Mouse (Mus musculus) heart, embryonic 15.5 days (tissue): ENCODE measurements around the gene Srsf9. TPM values are rescaled to one million over a fixed set of nuclear protein-coding genes. Genes with fewer than 3 reads are reported as not detected.

Experiments
- ATAC-seq: fragments of 200-750 bp; cut with Nextera tagmentation; replicated peaks from 2 replicates; pipeline ENCODE4 v1.8.0; 2017; ENCODE audit warnings: low read depth, moderate TSS enrichment; ENCODE audit not compliant: insufficient number of reproducible peaks, insufficient read depth, low FRiP score
- H3K27ac ChIP-seq: fragments of 300-500 bp; sonication (generic); 2 replicates; pipeline ENCODE4 v1.5.1; 2015; ENCODE audit warnings: mild to moderate bottlenecking, inconsistent platforms
- H3K27me3 ChIP-seq: fragments of 300-500 bp; sonication (generic); 2 replicates; pipeline ENCODE4 v1.6.1; 2015; ENCODE audit warnings: inconsistent platforms
- H3K36me3 ChIP-seq: fragments of 300-500 bp; sonication (generic); 2 replicates; pipeline ENCODE4 v1.6.1; 2015; ENCODE audit warnings: mild to moderate bottlenecking, inconsistent platforms
- H3K4me1 ChIP-seq: fragments of 300-500 bp; sonication (generic); replicated peaks from 2 replicates; pipeline ENCODE4 v1.6.1; 2015; ENCODE audit warnings: inconsistent platforms
- H3K4me2 ChIP-seq: fragments of 300-500 bp; sonication (generic); 2 replicates; pipeline ENCODE4 v1.6.1; 2015; ENCODE audit warnings: inconsistent platforms, mild to moderate bottlenecking, moderate library complexity
- H3K4me3 ChIP-seq: fragments of 300-500 bp; sonication (generic); 2 replicates; pipeline ENCODE4 v1.5.1; 2015; ENCODE audit warnings: mild to moderate bottlenecking, inconsistent platforms
- H3K9ac ChIP-seq: fragments of 300-500 bp; sonication (generic); 2 replicates; pipeline ENCODE4 v1.6.1; 2015; ENCODE audit warnings: mild to moderate bottlenecking, inconsistent platforms
- H3K9me3 ChIP-seq: fragments of 300-500 bp; sonication (generic); replicated peaks from 2 replicates; pipeline ENCODE4 v1.6.1; 2016; ENCODE audit warnings: inconsistent platforms
- WGBS: fragments of 180-500 bp; shearing (Covaris S2); methylation state at CpG from one replicate; pipeline ENCODE4 v1.1.7; 2015; ENCODE audit warnings: mixed read lengths; 5-methylcytosine and 5-hydroxymethylcytosine counted together
- polyA plus RNA-seq: library from polyadenylated mRNA; unstranded; fragments of >200 nt; fragmentation: Nextera tagmentation; extraction: Ambion mirVana; gene quantifications from 2 replicates; pipeline ENCODE4 v1.2.1, GENCODE M21; 2015

The Srsf9 gene
- polyA plus RNA-seq, 1 experiment from 2014 or later: 99.0 TPM

DNA sequence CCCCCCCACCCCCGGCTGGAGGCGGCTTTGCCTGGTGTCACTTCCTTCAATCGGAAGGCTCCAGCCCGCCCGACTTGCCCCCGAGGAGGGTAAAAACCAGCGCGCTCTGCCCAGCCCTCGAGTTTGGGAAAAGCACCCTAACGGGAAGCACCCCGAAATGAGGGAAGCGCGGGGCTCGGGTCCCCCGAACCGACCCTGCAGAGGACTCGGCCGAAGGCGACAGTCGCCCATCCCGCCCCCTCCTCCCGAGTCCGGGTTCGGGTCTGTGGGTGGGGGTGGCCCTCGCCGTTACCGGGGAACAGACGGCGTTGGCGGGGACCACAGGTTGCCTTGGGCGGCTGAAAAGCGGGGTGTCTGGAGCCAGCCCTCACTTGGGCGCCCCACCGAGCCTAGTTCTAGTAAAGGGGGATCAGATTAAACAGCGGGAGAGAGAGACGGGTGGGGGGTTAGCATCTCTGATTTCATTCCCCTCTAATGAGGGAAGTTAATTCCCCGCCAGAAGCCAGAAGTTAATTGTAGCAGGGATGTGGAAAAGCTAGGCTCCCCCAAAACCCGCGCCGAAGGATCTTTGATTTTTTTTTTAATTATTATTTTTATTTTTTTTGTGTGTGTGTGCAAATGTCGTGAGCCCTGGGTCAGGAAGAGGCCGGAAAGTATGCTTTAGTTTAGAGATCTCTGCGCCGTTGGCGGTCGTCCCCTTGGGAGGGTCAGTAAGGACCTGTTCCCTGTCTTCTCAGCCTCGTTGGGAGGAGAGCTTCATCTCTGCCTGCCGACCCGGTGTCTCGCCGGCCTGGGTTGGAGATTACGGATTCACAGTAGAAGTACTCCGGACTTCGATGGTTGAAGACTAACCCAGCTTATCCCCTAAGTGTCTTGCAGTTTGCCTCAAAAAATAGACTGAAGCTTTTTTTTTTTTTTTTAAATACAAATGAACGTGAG is 902 bp downstream of the Srsf9 start:
- Histone ChIP-seq H3K9ac (peak overlapping the region; percentile 96), H3K27me3 (no peaks in the 10 kb centered on the region), H3K27ac (peak overlapping the region; percentile 87), H3K4me1 (peaks cover 36% of the 10 kb centered on the region), H3K9me3 (no peaks in the 10 kb centered on the region), H3K4me3 (peak overlapping the region; percentile 95), H3K36me3 (peaks cover 25% of the 10 kb centered on the region), H3K4me2 (peak overlapping the region; percentile 81)
- peak; percentile 3; the same call in 1 of the 2 replicates for ATAC-seq
- 1% methylated on average over 53 of the region's 55 CpGs for WGBS

DNA sequence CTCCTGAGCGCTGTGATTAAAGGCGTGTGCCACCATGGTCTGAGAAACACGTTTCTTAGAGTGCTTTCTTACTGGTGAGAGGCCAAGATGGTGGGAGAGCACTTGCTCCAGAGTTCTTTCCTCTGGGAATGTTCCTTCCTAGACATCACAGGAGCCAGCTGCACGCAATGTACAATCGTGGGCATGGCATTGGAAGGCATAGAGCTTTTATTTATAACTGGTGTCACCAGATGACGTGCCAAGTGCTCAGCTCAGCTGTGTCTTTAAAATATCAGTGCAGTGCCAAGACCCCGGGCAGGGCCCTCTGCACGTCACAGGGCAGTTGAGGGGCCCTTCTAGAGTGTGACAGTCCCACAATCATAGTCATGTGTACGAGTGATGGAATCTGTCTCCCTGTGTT is 4.0 kb downstream of the Srsf9 start:
- ATAC-seq: no peak; the same call in 1 of the 2 replicates
- Histone ChIP-seq H3K9ac (no peak overlapping the region), H3K27me3 (no peaks in the 10 kb centered on the region), H3K9me3 (no peaks in the 10 kb centered on the region), H3K4me2 (peak overlapping the region; percentile 16; the same call in 1 of the 2 replicates), H3K4me3 (no peak overlapping the region), H3K4me1 (peaks cover 35% of the 10 kb centered on the region), H3K27ac (peak overlapping the region; percentile 77), H3K36me3 (peaks cover 55% of the 10 kb centered on the region)
- WGBS: 63% methylated on average over 9 of the region's 9 CpGs

DNA sequence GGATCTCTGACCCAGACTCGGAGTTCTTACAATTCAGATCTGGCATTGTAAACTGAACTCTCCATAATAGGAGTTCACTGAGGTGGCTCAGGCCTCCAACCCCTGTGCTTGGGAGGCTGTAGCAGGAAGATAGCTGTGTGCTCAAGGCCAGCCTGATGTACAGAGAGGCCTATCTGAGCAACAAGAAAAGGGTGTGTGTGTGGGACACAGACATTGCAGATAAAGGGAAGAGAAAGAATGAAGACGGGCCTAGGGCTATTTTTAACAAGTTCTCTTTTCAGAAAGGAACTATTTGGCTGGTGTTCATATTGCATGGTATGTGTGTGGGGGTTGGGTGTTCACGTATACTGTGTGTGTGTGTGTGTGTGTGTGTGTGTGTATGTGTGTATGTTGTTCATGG is 6.6 kb downstream of the Srsf9 start:
- H3K27ac ChIP-seq: peak overlapping the region; percentile 31
- H3K27me3 ChIP-seq: no peaks in the 10 kb centered on the region
- peaks cover 29% of the 10 kb centered on the region for H3K4me1 ChIP-seq
- no peak overlapping the region for H3K9ac ChIP-seq
- no peak overlapping the region for H3K4me3 ChIP-seq
- no peak overlapping the region for H3K4me2 ChIP-seq
- H3K9me3 ChIP-seq: no peaks in the 10 kb centered on the region
- 48% methylated on average over 3 of the region's 3 CpGs for WGBS
- ATAC-seq: 0 out of 2 replicates have a peak, but pooled peaks have one; percentile 19
- peaks cover 60% of the 10 kb centered on the region for H3K36me3 ChIP-seq

DNA sequence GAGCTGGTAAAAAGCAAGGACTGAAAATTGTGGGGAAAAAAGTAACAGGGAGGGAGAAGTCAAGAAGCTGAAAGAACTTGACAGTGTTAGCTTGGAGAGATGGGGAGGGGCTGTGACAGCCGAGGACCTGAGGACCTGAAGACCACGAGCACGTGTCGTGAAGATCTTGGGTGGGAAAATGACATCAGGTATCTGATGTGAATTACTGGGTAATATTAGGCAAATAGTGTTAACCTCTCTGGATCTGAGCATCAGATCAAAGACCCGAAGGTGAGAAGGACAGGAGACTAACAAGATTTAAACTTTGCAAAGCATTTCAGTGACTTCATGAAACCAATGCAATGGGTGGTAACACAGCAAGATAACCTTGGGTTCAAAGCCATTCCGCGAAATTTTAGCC is 13.0 kb downstream of the Srsf9 start:
- peak overlapping the region; percentile 90 for H3K4me3 ChIP-seq

DNA sequence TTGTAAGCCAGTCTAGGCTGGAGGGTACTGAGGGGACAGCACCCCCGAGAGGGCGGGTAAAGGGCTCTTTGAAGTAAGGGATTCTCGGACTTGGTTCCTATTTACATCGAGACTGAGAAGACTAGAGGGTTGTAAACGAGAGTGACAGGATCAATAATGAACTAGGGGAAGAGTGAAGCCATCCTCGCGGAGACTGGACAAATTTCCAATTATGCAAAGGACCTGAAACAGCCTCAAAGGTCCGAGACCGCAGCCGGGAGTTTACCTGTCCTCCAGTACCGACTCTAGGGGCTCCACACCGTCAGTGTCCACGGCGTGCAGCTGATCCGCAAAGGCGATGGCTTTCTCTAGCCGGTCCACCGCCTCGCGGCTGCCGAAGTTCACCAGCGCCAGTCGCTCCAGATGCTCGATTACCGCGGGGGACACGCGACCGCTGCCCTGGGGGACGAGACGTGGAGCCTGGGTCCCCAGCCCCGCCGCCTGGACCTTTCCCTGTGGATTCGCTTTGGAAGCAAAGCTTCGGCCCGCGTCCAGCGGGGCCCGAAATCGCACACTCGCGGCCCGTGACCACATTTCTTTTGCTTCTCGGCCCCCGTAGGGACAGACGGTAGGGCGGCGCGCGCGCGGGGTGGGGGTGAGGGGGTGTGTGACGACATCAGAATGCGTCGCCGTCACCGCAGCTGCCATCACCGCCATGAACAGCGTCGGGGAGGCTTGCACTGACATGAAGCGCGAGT is 13.8 kb downstream of the Srsf9 start, which contains the start of the genes Gatc and Triap1:
Gene Gatc (minus strand): TSS at position 602 of the 737 bp plus-strand sequence.
Gene Triap1 (plus strand): TSS at position 649 of the 737 bp plus-strand sequence.
- peaks cover 43% of the 10 kb centered on the region for H3K36me3 ChIP-seq
- peak within 1 kb of the TSS; percentile 86 for H3K4me2 ChIP-seq

More for the DNA sequence above, 13.0 kb downstream of the Srsf9 start:
- no peak for ATAC-seq
- H3K27ac ChIP-seq: no peak overlapping the region
- peaks cover 43% of the 10 kb centered on the region for H3K36me3 ChIP-seq
- no peaks in the 10 kb centered on the region for H3K9me3 ChIP-seq
- H3K4me1 ChIP-seq: peaks cover 28% of the 10 kb centered on the region
- no peaks in the 10 kb centered on the region for H3K27me3 ChIP-seq
- 0 out of 2 replicates have a peak overlapping the region, but pooled peaks have one; percentile 89 for H3K9ac ChIP-seq
- H3K4me2 ChIP-seq: peak overlapping the region; percentile 86
- WGBS: 21% methylated on average over 7 of the region's 7 CpGs

DNA sequence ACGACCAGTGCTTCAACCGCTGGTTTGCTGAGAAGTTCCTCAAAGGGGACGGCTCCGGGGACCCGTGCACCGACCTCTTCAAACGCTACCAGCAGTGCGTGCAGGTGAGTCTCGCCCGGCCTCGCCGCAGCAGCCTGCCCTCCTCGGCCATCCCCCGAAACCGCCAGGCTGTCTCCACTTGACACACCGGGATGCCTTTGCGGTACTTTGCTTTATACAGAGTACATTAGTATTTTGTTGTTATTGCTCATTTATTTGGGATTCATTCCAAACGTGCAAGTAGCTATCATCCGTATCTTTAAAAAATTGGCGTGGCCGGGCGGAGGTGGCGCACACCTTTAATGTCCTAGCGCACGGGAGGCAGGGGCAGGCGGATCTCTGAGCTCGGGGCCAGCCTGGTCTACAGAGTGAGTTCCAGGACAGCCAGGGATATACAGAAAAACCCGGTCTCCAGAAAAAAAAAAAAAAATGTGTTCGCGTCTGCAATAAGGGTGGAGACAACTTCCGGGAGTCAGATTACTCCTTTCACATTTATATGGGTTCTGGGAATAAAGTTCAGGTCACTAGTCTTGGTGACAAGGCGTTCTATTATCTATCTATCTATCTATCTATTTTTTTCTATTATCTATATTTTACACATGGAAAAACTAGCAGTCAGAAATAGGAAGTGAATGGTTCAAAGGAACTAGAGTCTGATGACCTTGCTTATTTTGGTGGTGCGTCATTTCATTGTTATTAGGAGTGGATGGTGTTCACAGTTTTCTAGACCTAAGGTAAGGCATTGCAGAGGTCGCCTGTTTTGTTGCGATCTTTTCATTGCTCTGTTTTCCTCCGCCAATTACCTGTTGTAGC is 14.6 kb downstream of the Srsf9 start:
- peaks cover 43% of the 10 kb centered on the region for H3K36me3 ChIP-seq
- H3K4me1 ChIP-seq: peaks cover 33% of the 10 kb centered on the region
- peak; percentile 48 for ATAC-seq
- H3K9ac ChIP-seq: peak overlapping the region; percentile 89
- H3K27me3 ChIP-seq: no peaks in the 10 kb centered on the region
- H3K9me3 ChIP-seq: no peaks in the 10 kb centered on the region
- WGBS: 9% methylated on average over 36 of the region's 36 CpGs
- H3K4me3 ChIP-seq: peak overlapping the region; percentile 90
- H3K27ac ChIP-seq: peak overlapping the region; percentile 78
- peak overlapping the region; percentile 86 for H3K4me2 ChIP-seq

More for the DNA sequence above, 13.8 kb downstream of the Srsf9 start, which contains the start of the genes Gatc and Triap1:
- no peaks in the 10 kb centered on the region for H3K27me3 ChIP-seq
- peak within 1 kb of the TSS; percentile 78 for H3K27ac ChIP-seq
- peaks cover 28% of the 10 kb centered on the region for H3K4me1 ChIP-seq
- H3K9ac ChIP-seq: peak within 1 kb of the TSS; percentile 89
- H3K9me3 ChIP-seq: no peaks in the 10 kb centered on the region
- under 1% methylated on average over 62 of the region's 62 CpGs for WGBS
- peak; percentile 91 for ATAC-seq
- peak within 1 kb of the TSS; percentile 90 for H3K4me3 ChIP-seq

DNA sequence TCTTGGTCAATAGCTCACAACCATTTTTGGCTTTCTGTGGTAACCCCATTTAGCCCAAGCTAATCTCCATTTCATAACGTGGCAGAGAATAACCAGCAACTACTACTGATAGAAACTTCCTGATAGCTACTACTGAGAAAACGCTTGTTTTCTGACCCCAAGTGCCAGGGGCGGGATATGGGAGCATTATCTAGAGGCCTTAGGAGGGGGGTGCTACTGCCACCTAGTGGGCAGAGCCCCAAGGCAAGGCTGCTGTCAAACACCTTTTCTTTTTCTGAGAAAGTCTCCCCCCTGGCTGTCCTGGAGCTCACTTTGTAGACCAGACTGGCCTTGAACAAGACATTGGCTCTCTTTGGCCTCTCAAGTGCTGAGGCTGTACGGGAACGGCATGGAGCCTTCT is 20.6 kb downstream of the Srsf9 start:
- H3K4me2 ChIP-seq: peak overlapping the region; percentile 85
- peak overlapping the region; percentile 72 for H3K27ac ChIP-seq
- H3K9me3 ChIP-seq: no peaks in the 10 kb centered on the region
- H3K9ac ChIP-seq: peak overlapping the region; percentile 88
- WGBS: under 1% methylated on average over 5 of the region's 5 CpGs
- no peak; the same call in 1 of the 2 replicates for ATAC-seq
- H3K4me1 ChIP-seq: peaks cover 20% of the 10 kb centered on the region
- H3K36me3 ChIP-seq: peaks cover 43% of the 10 kb centered on the region
- H3K27me3 ChIP-seq: no peaks in the 10 kb centered on the region
- H3K4me3 ChIP-seq: peak overlapping the region; percentile 84

DNA sequence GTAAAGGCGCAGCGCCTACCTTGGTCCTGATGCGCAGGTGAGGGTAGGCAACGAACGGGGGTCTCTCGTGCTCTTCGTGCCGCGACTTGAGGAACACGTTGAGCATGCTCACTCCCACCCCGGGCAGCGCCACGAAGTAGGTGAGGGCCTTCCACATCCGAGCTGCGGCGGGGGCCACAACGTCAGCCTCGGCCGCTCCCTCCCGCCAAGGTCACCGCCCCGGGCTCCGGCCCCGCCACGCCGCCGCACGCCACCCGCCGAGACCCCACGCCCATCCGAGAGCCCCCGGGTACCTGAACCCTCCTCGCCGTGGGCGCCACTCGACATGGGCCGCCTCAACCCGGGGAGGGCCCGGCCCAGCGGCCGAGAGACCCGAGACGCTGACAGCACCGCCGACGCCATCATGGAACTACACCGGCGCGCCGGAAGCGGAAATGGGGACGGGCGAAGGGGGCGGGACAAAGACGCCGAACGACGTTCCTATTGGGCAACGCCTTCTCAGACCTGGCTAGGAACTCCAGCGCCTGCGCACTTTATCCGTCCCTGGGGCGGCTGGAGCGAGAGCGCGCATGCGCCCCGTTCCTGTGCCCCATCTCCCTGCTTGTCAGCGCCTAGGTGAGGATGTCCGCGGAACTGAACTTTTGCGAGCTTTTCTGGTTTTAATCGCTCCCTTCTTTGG is 21.7 kb downstream of the Srsf9 start, which contains the start of gene Cox6a1:
Gene Cox6a1 (minus strand): TSS at position 436 of the 679 bp plus-strand sequence.
- H3K4me1 ChIP-seq: peaks cover 17% of the 10 kb centered on the region
- ATAC-seq: peak; percentile 96
- peak within 1 kb of the TSS; percentile 88 for H3K9ac ChIP-seq
- WGBS: under 1% methylated on average over 72 of the region's 74 CpGs
- H3K36me3 ChIP-seq: peaks cover 32% of the 10 kb centered on the region
- H3K27ac ChIP-seq: peak within 1 kb of the TSS; percentile 80
- no peaks in the 10 kb centered on the region for H3K9me3 ChIP-seq
- H3K4me3 ChIP-seq: peak within 1 kb of the TSS; percentile 84
- H3K27me3 ChIP-seq: no peaks in the 10 kb centered on the region
- peak within 1 kb of the TSS; percentile 85 for H3K4me2 ChIP-seq

DNA sequence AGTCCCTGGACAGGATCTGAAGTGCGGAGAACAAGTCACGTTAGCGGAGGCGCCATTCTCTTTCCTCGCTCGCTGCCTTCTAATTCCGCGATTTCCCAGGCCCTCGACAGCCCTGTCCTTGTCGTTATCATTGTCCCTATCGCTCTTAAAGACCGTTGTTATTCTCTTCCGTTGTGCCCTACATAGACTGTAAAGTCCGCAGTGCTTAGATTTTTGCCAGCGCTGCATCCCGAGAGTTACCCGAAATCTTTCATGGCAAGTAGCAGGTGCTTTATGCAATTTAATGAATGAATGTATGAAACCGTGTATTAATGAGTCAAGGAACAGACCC is 22.2 kb downstream of the Srsf9 start:
- peak overlapping the region; percentile 84 for H3K4me3 ChIP-seq

DNA sequence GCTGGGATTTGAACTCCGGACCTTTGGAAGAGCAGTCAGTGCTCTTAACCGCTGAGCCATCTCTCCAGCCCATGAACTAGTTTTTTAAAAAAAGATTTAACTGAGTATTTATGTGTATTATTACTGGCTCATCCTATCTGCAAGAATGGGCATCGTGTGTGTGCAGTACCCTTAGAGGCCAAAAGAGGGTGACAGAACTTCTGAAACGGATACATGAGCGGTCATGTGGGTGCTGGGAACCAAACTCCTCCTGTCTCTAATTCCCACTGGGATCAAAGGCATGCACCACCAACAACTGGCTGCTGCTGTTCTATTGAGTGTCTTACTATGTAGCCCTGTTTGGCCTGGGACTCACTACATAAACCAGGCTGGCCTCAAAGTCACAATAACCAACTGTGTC is 24.4 kb downstream of the Srsf9 start:
- Histone ChIP-seq H3K9ac (no peak overlapping the region), H3K4me3 (no peak overlapping the region), H3K4me1 (peaks cover 14% of the 10 kb centered on the region), H3K27ac (no peak overlapping the region), H3K9me3 (no peaks in the 10 kb centered on the region), H3K27me3 (no peaks in the 10 kb centered on the region; the same call in 1 of the 2 replicates), H3K4me2 (no peak overlapping the region), H3K36me3 (peaks cover 7% of the 10 kb centered on the region; the same call in 1 of the 2 replicates)
- 74% methylated on average over 5 of the region's 5 CpGs for WGBS
- ATAC-seq: no peak

More for the DNA sequence above, 22.2 kb downstream of the Srsf9 start:
- H3K27ac ChIP-seq: peak overlapping the region; percentile 80
- no peaks in the 10 kb centered on the region for H3K9me3 ChIP-seq
- no peaks in the 10 kb centered on the region for H3K27me3 ChIP-seq
- peaks cover 26% of the 10 kb centered on the region for H3K36me3 ChIP-seq
- WGBS: under 1% methylated on average over 18 of the region's 18 CpGs
- H3K9ac ChIP-seq: peak overlapping the region; percentile 63
- ATAC-seq: no peak
- peaks cover 17% of the 10 kb centered on the region for H3K4me1 ChIP-seq
- H3K4me2 ChIP-seq: peak overlapping the region; percentile 76
